Mouse (Mus musculus) limb, embryonic 15.5 days (tissue): ENCODE data around the gene Calhm3. TPM values are rescaled to one million over a fixed set of nuclear protein-coding genes. Genes with fewer than 3 reads are reported as not detected.
A peak's percentile ranks its signal among the peaks of the same experiment; 100 is the strongest.

ENCODE experiments used
- ATAC-seq: fragments of 200-750 bp; cut with Nextera tagmentation; 2 replicates; pipeline ENCODE4 v1.8.0; 2017; ENCODE audit warnings: low read depth, moderate TSS enrichment; ENCODE audit not compliant: insufficient number of reproducible peaks, low FRiP score, low TSS enrichment
- H3K27ac ChIP-seq: fragments of 300-500 bp; sonication (generic); 2 replicates; pipeline ENCODE4 v1.5.1; 2015; ENCODE audit warnings: moderate library complexity, mild to moderate bottlenecking, inconsistent platforms
- H3K27me3 ChIP-seq: fragments of 300-500 bp; sonication (generic); 2 replicates; pipeline ENCODE4 v1.6.1; 2015; ENCODE audit warnings: inconsistent platforms
- H3K36me3 ChIP-seq: fragments of 300-500 bp; sonication (generic); 2 replicates; pipeline ENCODE4 v1.6.1; 2015; ENCODE audit warnings: inconsistent platforms
- H3K4me1 ChIP-seq: fragments of 300-500 bp; sonication (generic); 2 replicates; pipeline ENCODE4 v1.6.1; 2015; ENCODE audit warnings: inconsistent platforms
- H3K4me2 ChIP-seq: fragments of 300-500 bp; sonication (generic); 2 replicates; pipeline ENCODE4 v1.6.1; 2015; ENCODE audit warnings: mild to moderate bottlenecking, inconsistent platforms
- H3K4me3 ChIP-seq: fragments of 300-500 bp; sonication (generic); 2 replicates; pipeline ENCODE4 v1.5.1; 2015; ENCODE audit warnings: mild to moderate bottlenecking, inconsistent platforms
- H3K9ac ChIP-seq: fragments of 300-500 bp; sonication (generic); 2 replicates; pipeline ENCODE4 v1.6.1; 2015; ENCODE audit warnings: inconsistent platforms
- H3K9me3 ChIP-seq: fragments of 300-500 bp; sonication (generic); 2 replicates; pipeline ENCODE4 v1.6.1; 2016; ENCODE audit warnings: inconsistent platforms
- WGBS: fragments of 180-500 bp; shearing (Covaris S2); methylation state at CpG from one replicate; pipeline ENCODE4 v1.1.7; 2015; 5-methylcytosine and 5-hydroxymethylcytosine counted together
- polyA plus RNA-seq: library from polyadenylated mRNA; unstranded; fragments of >200 nt; fragmentation: Nextera tagmentation; extraction: Ambion mirVana; gene quantifications from 2 replicates; pipeline ENCODE4 v1.2.1, GENCODE M21; 2015

The Calhm3 gene
- polyA plus RNA-seq, 1 experiment from 2014 or later: not detected

- Histone ChIP-seq H3K4me1 (peaks cover 14% of the 10 kb centered on the region), H3K9me3 (no peaks in the 10 kb centered on the region), H3K36me3 (no peaks in the 10 kb centered on the region), H3K4me3 (peak overlapping the region; percentile 69; the same call in 1 of the 2 replicates), H3K27me3 (peaks cover 28% of the 10 kb centered on the region), H3K4me2 (peak overlapping the region; percentile 99), H3K27ac (no peak overlapping the region), H3K9ac (no peak overlapping the region)
- ATAC-seq: no peak
- WGBS: 19% methylated on average over 8 of the region's 8 CpGs
These were observed 22.4 kb upstream of the Calhm3 start for GRCm38 (mm10) chr19:47180011-47180410.

- H3K9ac ChIP-seq: peak overlapping the region; percentile 63
- peaks cover 28% of the 10 kb centered on the region for H3K27me3 ChIP-seq
- WGBS: under 1% methylated on average over 42 of the region's 42 CpGs
- no peak overlapping the region for H3K27ac ChIP-seq
- no peaks in the 10 kb centered on the region for H3K36me3 ChIP-seq
- peak overlapping the region; percentile 99 for H3K4me2 ChIP-seq
- H3K4me1 ChIP-seq: peaks cover 14% of the 10 kb centered on the region
- no peaks in the 10 kb centered on the region for H3K9me3 ChIP-seq
- no peak for ATAC-seq
- H3K4me3 ChIP-seq: peak overlapping the region; percentile 69
These were observed 21.8 kb upstream of the Calhm3 start for GRCm38 (mm10) chr19:47179272-47179809.

GRCm38 (mm10) chr19:47178431-47179271 lies 21.1 kb upstream of the Calhm3 start, which contains the start of gene Neurl1a:
TSS of gene Neurl1a (plus strand) at chr19:47178820.
- Histone ChIP-seq H3K27me3 (peaks cover 28% of the 10 kb centered on the region), H3K36me3 (no peaks in the 10 kb centered on the region), H3K9ac (peak within 1 kb of the TSS; percentile 63), H3K4me2 (peak within 1 kb of the TSS; percentile 99), H3K27ac (no peak within 1 kb of the TSS), H3K9me3 (no peaks in the 10 kb centered on the region), H3K4me1 (peaks cover 14% of the 10 kb centered on the region), H3K4me3 (peak within 1 kb of the TSS; percentile 69)
- under 1% methylated on average over 82 of the region's 98 CpGs for WGBS
- ATAC-seq: peak; percentile 74

- ATAC-seq: no peak
- H3K4me3 ChIP-seq: peak overlapping the region; percentile 69
- whole genome bisulfite sequencing: 21% methylated on average over 10 of the region's 10 CpGs
- H3K27me3 ChIP-seq: peaks cover 28% of the 10 kb centered on the region
- no peak overlapping the region for H3K27ac ChIP-seq
- no peaks in the 10 kb centered on the region for H3K36me3 ChIP-seq
- peaks cover 14% of the 10 kb centered on the region for H3K4me1 ChIP-seq
- H3K4me2 ChIP-seq: peak overlapping the region; percentile 99
- no peaks in the 10 kb centered on the region for H3K9me3 ChIP-seq
- no peak overlapping the region for H3K9ac ChIP-seq
These were observed 20.4 kb upstream of the Calhm3 start for GRCm38 (mm10) chr19:47178001-47178400.

- Histone ChIP-seq H3K9me3 (no peaks in the 10 kb centered on the region), H3K9ac (no peak overlapping the region), H3K4me2 (no peak overlapping the region), H3K4me1 (peaks cover 14% of the 10 kb centered on the region), H3K36me3 (no peaks in the 10 kb centered on the region), H3K4me3 (no peak overlapping the region), H3K27ac (no peak overlapping the region), H3K27me3 (peaks cover 28% of the 10 kb centered on the region)
- ATAC-seq: no peak
- WGBS: 84% methylated on average over 2 of the region's 2 CpGs
These were observed 19.4 kb upstream of the Calhm3 start for GRCm38 (mm10) chr19:47176916-47177505.

- Histone ChIP-seq H3K27ac (no peak overlapping the region), H3K4me2 (no peak overlapping the region), H3K36me3 (no peaks in the 10 kb centered on the region), H3K9me3 (no peaks in the 10 kb centered on the region), H3K9ac (no peak overlapping the region), H3K27me3 (peaks cover 18% of the 10 kb centered on the region), H3K4me3 (no peak overlapping the region), H3K4me1 (peaks cover 14% of the 10 kb centered on the region)
- WGBS: 75% methylated on average over 2 of the region's 2 CpGs
- no peak for ATAC-seq
These were observed 17.9 kb upstream of the Calhm3 start for GRCm38 (mm10) chr19:47175472-47175871.

- Histone ChIP-seq H3K36me3 (no peaks in the 10 kb centered on the region), H3K4me2 (no peak overlapping the region), H3K27ac (no peak overlapping the region), H3K9ac (no peak overlapping the region), H3K4me1 (peaks cover 10% of the 10 kb centered on the region), H3K4me3 (no peak overlapping the region), H3K9me3 (no peaks in the 10 kb centered on the region), H3K27me3 (peaks cover 8% of the 10 kb centered on the region)
- ATAC-seq: no peak
- WGBS: 52% methylated on average over 3 of the region's 3 CpGs
These were observed 17.0 kb upstream of the Calhm3 start for GRCm38 (mm10) chr19:47174515-47174914.

- no peaks in the 10 kb centered on the region for H3K36me3 ChIP-seq
- H3K9me3 ChIP-seq: no peaks in the 10 kb centered on the region
- no peak for ATAC-seq
- H3K4me1 ChIP-seq: peaks cover 7% of the 10 kb centered on the region
- WGBS: 22% methylated on average over 11 of the region's 11 CpGs
- H3K27ac ChIP-seq: no peak overlapping the region
- H3K4me3 ChIP-seq: peak overlapping the region; percentile 7; the same call in 1 of the 2 replicates
- H3K4me2 ChIP-seq: peak overlapping the region; percentile 33
- H3K9ac ChIP-seq: no peak overlapping the region
- H3K27me3 ChIP-seq: no peaks in the 10 kb centered on the region; the same call in 1 of the 2 replicates
These were observed 11.3 kb upstream of the Calhm3 start for GRCm38 (mm10) chr19:47168793-47169412.

GRCm38 (mm10) chr19:47168223-47168622 lies 10.7 kb upstream of the Calhm3 start:
- 10% methylated on average over 13 of the region's 13 CpGs for WGBS
- 0 out of 2 replicates have a peak overlapping the region, but pooled peaks have one; percentile 17 for H3K9ac ChIP-seq
- H3K4me2 ChIP-seq: peak overlapping the region; percentile 33

GRCm38 (mm10) chr19:47167617-47168214 lies 10.2 kb upstream of the Calhm3 start:
- Histone ChIP-seq H3K9ac (no peak overlapping the region), H3K9me3 (no peaks in the 10 kb centered on the region), H3K4me1 (peaks cover 7% of the 10 kb centered on the region), H3K4me3 (no peak overlapping the region), H3K27me3 (no peaks in the 10 kb centered on the region; the same call in 1 of the 2 replicates), H3K36me3 (no peaks in the 10 kb centered on the region), H3K4me2 (peak overlapping the region; percentile 33; the same call in 1 of the 2 replicates), H3K27ac (no peak overlapping the region)
- ATAC-seq: no peak
- 63% methylated on average over 7 of the region's 7 CpGs for WGBS

More at GRCm38 (mm10) chr19:47168223-47168622, 10.7 kb upstream of the Calhm3 start:
- Histone ChIP-seq H3K27me3 (no peaks in the 10 kb centered on the region; the same call in 1 of the 2 replicates), H3K9me3 (no peaks in the 10 kb centered on the region), H3K4me1 (peaks cover 7% of the 10 kb centered on the region), H3K27ac (no peak overlapping the region), H3K36me3 (no peaks in the 10 kb centered on the region), H3K4me3 (peak overlapping the region; percentile 7; the same call in 1 of the 2 replicates)
- ATAC-seq: 0 out of 2 replicates have a peak, but pooled peaks have one; percentile 50

- Histone ChIP-seq H3K4me2 (no peak overlapping the region), H3K27me3 (no peaks in the 10 kb centered on the region; the same call in 1 of the 2 replicates), H3K9ac (no peak overlapping the region), H3K27ac (no peak overlapping the region), H3K4me3 (no peak overlapping the region), H3K4me1 (peaks cover 7% of the 10 kb centered on the region), H3K36me3 (no peaks in the 10 kb centered on the region), H3K9me3 (no peaks in the 10 kb centered on the region)
- WGBS: 44% methylated on average over 3 of the region's 3 CpGs
- no peak for ATAC-seq
These were observed 9.2 kb upstream of the Calhm3 start for GRCm38 (mm10) chr19:47166758-47167157.
